Mouse (Mus musculus) hindbrain, embryonic 16.5 days (tissue): ENCODE data around the gene Kif1b. TPM values are rescaled to one million over a fixed set of nuclear protein-coding genes. Genes with fewer than 3 reads are reported as not detected.
A peak's percentile ranks its signal among the peaks of the same experiment; 100 is the strongest.
"Not testable (repeated sequence)": the region's sequence is repeated elsewhere in the genome, so short reads cannot be mapped to it uniquely, and the experiment has no call there.

ENCODE experiments used
- ATAC-seq: fragments of 200-750 bp; cut with Nextera tagmentation; 2 replicates; pipeline ENCODE4 v1.8.0; 2017; ENCODE audit warnings: moderate TSS enrichment, moderate library complexity
- H3K27ac ChIP-seq: fragments of 300-500 bp; sonication (generic); 2 replicates; pipeline ENCODE4 v1.5.1; 2014; ENCODE audit warnings: low read depth, mild to moderate bottlenecking, control low read depth, low read length, moderate library complexity
- H3K27me3 ChIP-seq: fragments of 300-500 bp; sonication (generic); replicated peaks from 2 replicates; pipeline ENCODE4 v1.6.1; 2014; ENCODE audit warnings: low read length; ENCODE audit not compliant: control insufficient read depth, insufficient read depth
- H3K36me3 ChIP-seq: fragments of 300-500 bp; sonication (generic); 2 replicates; pipeline ENCODE4 v1.6.1; 2014; ENCODE audit warnings: mild to moderate bottlenecking, low read length, moderate library complexity, mixed read lengths; ENCODE audit not compliant: control insufficient read depth, insufficient read depth
- H3K4me1 ChIP-seq: fragments of 300-500 bp; sonication (generic); 2 replicates; pipeline ENCODE4 v1.6.1; 2014; ENCODE audit warnings: low read depth, low read length; ENCODE audit not compliant: control insufficient read depth, insufficient read depth
- H3K4me2 ChIP-seq: fragments of 300-500 bp; sonication (generic); 2 replicates; pipeline ENCODE4 v1.6.1; 2014; ENCODE audit warnings: mild to moderate bottlenecking, low read length, control low read depth, moderate library complexity
- H3K4me3 ChIP-seq: fragments of 300-500 bp; sonication (generic); 2 replicates; pipeline ENCODE4 v1.5.1; 2014; ENCODE audit warnings: mild to moderate bottlenecking, low read length, control low read depth, moderate library complexity
- H3K9ac ChIP-seq: fragments of 300-500 bp; sonication (generic); 2 replicates; pipeline ENCODE4 v1.6.1; 2014; ENCODE audit warnings: low read depth, mild to moderate bottlenecking, control low read depth, low read length, moderate library complexity
- H3K9me3 ChIP-seq: fragments of 300-500 bp; sonication (generic); 2 replicates; pipeline ENCODE4 v1.6.1; 2014; ENCODE audit warnings: mild to moderate bottlenecking, low read length, moderate library complexity; ENCODE audit not compliant: control insufficient read depth
- WGBS: fragments of 180-500 bp; shearing (Covaris S2); extraction: QIAGEN DNeasy Blood & Tissue Kit; methylation state at CpG from one replicate; pipeline ENCODE4 v1.1.7; 2014; 5-methylcytosine and 5-hydroxymethylcytosine counted together
- polyA plus RNA-seq: library from polyadenylated mRNA; unstranded; fragments of >200 nt; fragmentation: Nextera tagmentation; extraction: Ambion mirVana; gene quantifications from 2 replicates; pipeline ENCODE4 v1.2.1, GENCODE M21; 2015

Gene Kif1b
- polyA plus RNA-seq, 1 experiment from 2014 or later, result 119 TPM

DNA sequence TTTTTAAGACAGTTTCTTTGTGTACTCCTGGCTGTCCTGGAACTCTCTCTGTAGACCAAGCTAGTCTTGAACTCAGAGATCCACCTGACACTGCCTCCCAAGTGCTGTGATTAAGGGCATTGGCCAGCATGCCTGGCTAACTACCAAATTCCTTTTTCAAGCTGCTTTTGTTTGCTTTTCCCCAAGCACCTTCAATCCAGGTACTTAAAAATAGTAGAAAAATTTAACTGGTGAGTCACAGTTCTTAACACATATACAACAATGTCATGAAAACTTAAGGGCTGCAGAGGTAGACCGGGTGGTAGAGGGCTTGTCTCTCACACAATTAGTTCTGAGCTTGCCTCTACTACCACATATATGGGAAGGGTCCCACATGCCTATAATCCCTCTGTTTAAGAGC, 58.2 kb downstream of the Kif1b start:
- 86% methylated on average over 1 of the region's 1 CpGs for WGBS
- no peak for ATAC-seq
- no peaks in the 10 kb centered on the region for H3K9me3 ChIP-seq

DNA sequence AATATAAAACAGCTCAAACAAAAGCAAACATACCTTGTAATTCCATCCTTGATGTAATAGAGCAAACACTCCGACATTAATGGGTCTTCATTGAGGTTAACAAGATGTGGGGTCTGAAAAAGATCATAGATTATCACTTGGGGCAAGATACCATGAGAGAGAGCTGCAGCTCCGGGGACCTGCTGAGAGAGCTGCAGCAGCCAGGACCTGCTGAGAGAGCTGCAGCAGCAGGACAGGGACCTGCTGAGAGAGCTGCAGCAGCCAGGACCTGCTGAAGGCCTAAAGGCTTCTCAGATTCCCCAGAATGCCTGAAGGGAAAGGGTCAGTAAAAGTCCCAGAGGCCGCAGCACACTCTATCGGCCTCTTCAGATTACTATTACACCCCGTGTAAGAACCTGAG, 59.7 kb downstream of the Kif1b start:
- WGBS, result 28% methylated on average over 5 of the region's 5 CpGs
- no peak overlapping the region for H3K9ac ChIP-seq

More for the DNA sequence above, 58.2 kb downstream of the Kif1b start:
- Histone ChIP-seq H3K4me2 (no peak overlapping the region), H3K27ac (no peak overlapping the region), H3K4me1 (peaks cover 4% of the 10 kb centered on the region), H3K9ac (no peak overlapping the region), H3K4me3 (no peak overlapping the region), H3K36me3 (peaks cover 37% of the 10 kb centered on the region), H3K27me3 (no peaks in the 10 kb centered on the region)

DNA sequence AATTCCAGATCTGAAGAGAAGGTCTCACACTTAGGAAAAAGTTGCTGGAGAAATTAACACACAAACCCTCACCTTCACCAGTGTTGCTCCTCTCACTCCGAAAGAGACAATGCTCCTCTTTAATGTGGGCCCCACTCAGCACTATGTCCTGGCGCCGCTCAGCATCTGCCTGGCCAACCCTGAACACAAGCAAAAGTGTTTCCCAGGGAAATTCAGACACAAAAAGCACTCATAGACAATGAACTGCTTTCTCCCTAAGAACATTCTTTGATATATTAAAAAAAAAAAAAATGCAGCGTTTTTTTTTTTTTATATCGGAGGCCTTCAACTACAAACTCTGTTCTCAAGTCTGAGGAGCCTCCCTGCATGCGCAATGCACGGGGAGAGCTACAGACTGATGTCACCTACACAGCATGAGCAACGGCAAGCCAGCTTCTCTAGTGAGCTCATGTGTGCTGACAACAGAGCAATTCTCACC, 60.3 kb downstream of the Kif1b start:
- no peak overlapping the region for H3K4me3 ChIP-seq
- H3K36me3 ChIP-seq, result peaks cover 37% of the 10 kb centered on the region
- H3K27me3 ChIP-seq, result no peaks in the 10 kb centered on the region
- no peak overlapping the region; the same call in 1 of the 2 replicates for H3K4me2 ChIP-seq
- peak overlapping the region; percentile 52 for H3K27ac ChIP-seq
- peaks cover 4% of the 10 kb centered on the region for H3K4me1 ChIP-seq
- peak; percentile 79 for ATAC-seq
- H3K9me3 ChIP-seq, result no peaks in the 10 kb centered on the region
- WGBS, result 15% methylated on average over 8 of the region's 8 CpGs
- H3K9ac ChIP-seq, result no peak overlapping the region

More for the DNA sequence above, 59.7 kb downstream of the Kif1b start:
- 0 out of 2 replicates have a peak, but pooled peaks have one; percentile 44 for ATAC-seq
- H3K4me1 ChIP-seq, result peaks cover 4% of the 10 kb centered on the region
- H3K36me3 ChIP-seq, result peaks cover 41% of the 10 kb centered on the region
- no peak overlapping the region for H3K4me3 ChIP-seq
- H3K9me3 ChIP-seq, result no peaks in the 10 kb centered on the region
- H3K27ac ChIP-seq, result peak overlapping the region; percentile 76
- no peaks in the 10 kb centered on the region for H3K27me3 ChIP-seq
- H3K4me2 ChIP-seq, result no peak overlapping the region

DNA sequence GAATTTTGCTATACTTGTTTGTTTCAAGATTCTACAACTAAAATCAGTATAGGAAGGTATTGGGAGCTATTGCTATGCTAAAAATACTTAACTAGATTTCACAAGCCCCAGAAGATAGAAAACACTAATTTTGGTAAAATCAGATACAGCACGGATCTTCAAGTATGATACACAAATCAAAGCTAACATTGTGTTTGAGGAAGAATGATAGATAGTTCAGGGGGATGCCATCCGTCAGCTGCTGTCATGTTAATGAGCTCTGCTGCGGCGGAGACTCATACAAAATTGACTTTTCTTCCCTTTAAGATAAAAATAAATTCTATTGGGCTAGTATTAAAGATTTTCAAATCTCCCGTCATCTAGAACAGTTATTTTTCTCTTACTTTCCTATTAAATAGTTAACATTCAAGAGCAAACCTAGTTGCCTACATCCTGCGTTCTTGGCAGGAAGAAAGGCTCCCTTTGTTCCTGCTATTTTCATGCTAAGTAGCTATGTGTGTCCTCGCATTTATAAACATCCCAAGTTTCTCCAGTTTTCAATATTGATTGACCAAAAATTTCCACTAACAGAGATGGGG, 60.8 kb downstream of the Kif1b start:
- no peak overlapping the region for H3K4me3 ChIP-seq
- H3K4me2 ChIP-seq, result no peak overlapping the region
- no peaks in the 10 kb centered on the region for H3K27me3 ChIP-seq
- H3K4me1 ChIP-seq, result peaks cover 4% of the 10 kb centered on the region
- peak overlapping the region; percentile 52 for H3K27ac ChIP-seq
- WGBS, result 22% methylated on average over 7 of the region's 7 CpGs
- peak; percentile 67; the same call in 1 of the 2 replicates for ATAC-seq
- no peak overlapping the region for H3K9ac ChIP-seq
- H3K36me3 ChIP-seq, result peaks cover 33% of the 10 kb centered on the region
- H3K9me3 ChIP-seq, result no peaks in the 10 kb centered on the region

DNA sequence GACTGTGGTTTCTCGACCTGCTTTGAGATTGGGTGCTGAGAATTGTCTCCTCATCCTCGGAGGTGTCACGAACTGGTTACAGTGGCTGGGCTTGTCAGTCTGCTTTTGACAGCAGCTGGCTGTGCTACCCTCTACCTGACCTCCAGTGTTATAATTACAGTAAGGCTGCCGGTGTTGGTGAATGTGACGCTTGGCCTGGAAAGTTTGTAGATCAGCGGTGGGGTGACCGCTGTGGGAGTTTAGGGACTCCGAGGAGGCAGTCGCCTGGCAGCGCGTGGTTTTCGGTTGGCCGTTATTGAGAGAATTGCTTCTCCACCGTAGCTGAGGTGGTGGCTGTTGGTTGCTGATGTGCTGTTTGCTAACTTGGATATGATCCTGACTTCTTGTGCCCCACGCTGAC, 70.5 kb downstream of the Kif1b start:
- Histone ChIP-seq H3K27me3 (no peaks in the 10 kb centered on the region), H3K4me3 (no peak overlapping the region), H3K4me2 (no peak overlapping the region), H3K9ac (no peak overlapping the region), H3K36me3 (peaks cover 20% of the 10 kb centered on the region), H3K9me3 (no peaks in the 10 kb centered on the region), H3K27ac (no peak overlapping the region), H3K4me1 (no peaks in the 10 kb centered on the region)
- WGBS, result 93% methylated on average over 15 of the region's 15 CpGs
- no peak for ATAC-seq

DNA sequence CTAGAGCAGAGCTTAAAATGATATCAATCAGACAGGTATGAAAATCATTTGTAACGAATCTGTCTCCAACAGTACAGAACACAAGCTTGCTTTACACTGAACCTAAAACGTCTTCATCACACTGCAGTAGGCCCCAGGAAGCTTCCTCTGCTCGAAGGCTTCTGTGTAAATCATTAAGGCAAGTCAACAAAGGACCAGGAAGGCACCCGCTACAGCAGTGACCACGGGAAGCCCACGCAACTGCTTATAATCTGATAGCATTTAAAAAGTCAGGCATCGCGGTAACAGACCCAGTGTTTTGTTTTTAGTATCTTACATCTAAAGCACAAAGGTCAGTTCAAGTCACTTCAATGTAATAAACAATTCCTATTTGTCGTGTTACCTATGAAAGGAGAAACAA, 73.6 kb downstream of the Kif1b start:
- Histone ChIP-seq H3K9me3 (no peaks in the 10 kb centered on the region), H3K4me1 (no peaks in the 10 kb centered on the region), H3K36me3 (peaks cover 20% of the 10 kb centered on the region; the same call in 1 of the 2 replicates), H3K27me3 (no peaks in the 10 kb centered on the region), H3K9ac (no peak overlapping the region), H3K27ac (no peak overlapping the region), H3K4me3 (no peak overlapping the region), H3K4me2 (no peak overlapping the region)
- ATAC-seq, result no peak
- WGBS, result 56% methylated on average over 9 of the region's 9 CpGs

DNA sequence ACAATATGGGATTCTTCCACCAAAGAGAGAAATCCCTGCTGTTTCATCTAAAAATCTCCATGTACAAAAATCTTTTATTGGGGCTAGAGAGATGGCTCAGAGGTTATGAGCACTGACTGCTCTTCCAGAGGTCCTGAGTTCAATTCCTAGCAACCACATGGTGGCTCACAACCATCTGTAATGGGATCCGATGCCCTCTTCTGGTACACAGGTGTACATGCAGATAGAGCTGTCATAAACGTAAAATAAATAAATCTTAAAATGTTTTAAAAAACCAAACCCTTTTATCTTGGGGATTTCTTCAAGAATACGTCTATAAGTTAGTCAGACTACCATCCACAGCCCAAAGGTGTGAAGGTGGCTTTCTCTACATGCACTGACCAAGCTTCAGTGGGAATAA, 78.8 kb downstream of the Kif1b start:
- not testable (repeated sequence) for ATAC-seq, H3K4me2 ChIP-seq, H3K9ac ChIP-seq, H3K4me3 ChIP-seq, H3K27me3 ChIP-seq, H3K9me3 ChIP-seq, H3K4me1 ChIP-seq, H3K27ac ChIP-seq
- peaks cover 23% of the 10 kb centered on the region for H3K36me3 ChIP-seq
- 95% methylated on average over 3 of the region's 3 CpGs for WGBS

DNA sequence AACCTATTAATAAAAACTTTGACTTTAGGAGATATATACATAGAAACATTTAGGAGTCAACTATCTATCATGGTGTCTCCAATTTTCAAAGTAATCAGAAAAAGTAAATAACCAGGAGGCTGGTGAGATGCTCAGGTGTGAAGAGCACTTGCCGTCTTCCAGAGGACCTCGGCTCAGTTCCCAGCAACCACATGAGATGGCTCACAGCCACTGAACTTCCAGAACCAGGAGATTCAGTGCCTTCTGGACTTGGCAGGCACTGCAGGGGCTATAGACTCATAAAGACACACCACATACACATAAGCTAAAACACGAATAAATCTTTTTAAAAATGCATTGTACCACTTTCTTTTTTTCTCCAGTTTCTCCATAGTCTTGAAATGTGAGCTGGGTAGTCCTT, 79.2 kb downstream of the Kif1b start:
- Histone ChIP-seq H3K27me3 (no peaks in the 10 kb centered on the region), H3K27ac (no peak overlapping the region), H3K36me3 (peaks cover 26% of the 10 kb centered on the region), H3K4me2 (no peak overlapping the region), H3K4me3 (no peak overlapping the region), H3K4me1 (no peaks in the 10 kb centered on the region), H3K9me3 (no peaks in the 10 kb centered on the region), H3K9ac (no peak overlapping the region)
- WGBS, result 93% methylated on average over 3 of the region's 3 CpGs
- no peak for ATAC-seq

DNA sequence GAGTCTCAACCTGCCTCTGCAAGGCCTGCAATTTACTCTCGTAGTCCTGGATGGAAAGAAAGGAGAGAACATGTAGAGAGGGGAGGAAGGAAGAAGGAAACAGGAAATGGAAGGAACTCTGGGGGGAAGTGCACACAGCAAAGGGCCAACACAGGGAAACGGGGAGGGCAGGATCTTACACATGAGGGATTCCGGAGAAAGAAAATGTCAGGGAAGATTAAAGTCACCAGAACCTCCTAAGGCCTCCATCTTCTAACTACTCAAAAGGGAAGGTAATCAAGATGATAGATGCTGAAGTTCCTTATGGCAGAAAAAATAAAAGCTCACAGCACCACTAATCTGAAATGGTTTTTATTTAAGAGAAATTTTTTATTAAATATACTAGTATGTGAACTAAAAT, 81.2 kb downstream of the Kif1b start:
- no peaks in the 10 kb centered on the region for H3K4me1 ChIP-seq
- H3K9me3 ChIP-seq, result no peaks in the 10 kb centered on the region
- no peak overlapping the region for H3K4me3 ChIP-seq
- H3K9ac ChIP-seq, result no peak overlapping the region
- 79% methylated on average over 3 of the region's 3 CpGs for WGBS
- peaks cover 46% of the 10 kb centered on the region for H3K36me3 ChIP-seq
- H3K27ac ChIP-seq, result no peak overlapping the region
- H3K27me3 ChIP-seq, result no peaks in the 10 kb centered on the region
- no peak overlapping the region for H3K4me2 ChIP-seq
- no peak for ATAC-seq
